Mouse (Mus musculus): ENCODE data around the gene Rbbp6. TPM values are rescaled to one million over a fixed set of nuclear protein-coding genes. Genes with fewer than 3 reads are reported as not detected.
A peak's percentile ranks its signal among the peaks of the same experiment; 100 is the strongest.

Gene Rbbp6
- polyA plus RNA-seq, 1 experiment from 2014 or later = 7.1 TPM

GRCm38 (mm10) chr7:122968751-122969150 lies 3.3 kb downstream of the Rbbp6 start:
- H3K4me2 ChIP-seq (ENCODE audit: low read depth, low read length) = peak overlapping the region; percentile 88
- peaks cover 20% of the 10 kb centered on the region for H3K4me1 ChIP-seq (ENCODE audit: control insufficient read depth, low read depth, low read length)
- 34% methylated on average over 4 of the region's 4 CpGs for WGBS (ENCODE audit: insufficient replicate concordance)
- H3K4me3 ChIP-seq (ENCODE audit: low read depth, low read length) = no peak overlapping the region; the same call in 1 of the 2 replicates
- no peak for ATAC-seq (ENCODE audit: low read depth)
- no peaks in the 10 kb centered on the region for H3K36me3 ChIP-seq (ENCODE audit: control insufficient read depth, insufficient read depth)
- H3K9ac ChIP-seq (ENCODE audit: low read depth, low read length) = no peak overlapping the region
- H3K27me3 ChIP-seq (ENCODE audit: control insufficient read depth, insufficient read depth, low read depth, low read length) = no peaks in the 10 kb centered on the region
- no peaks in the 10 kb centered on the region for H3K9me3 ChIP-seq (replicated peaks; ENCODE audit: control insufficient read depth, low read length)
- H3K27ac ChIP-seq (ENCODE audit: low read length) = no peak overlapping the region

- peak overlapping the region; percentile 91 for H3K4me3 ChIP-seq (ENCODE audit: low read depth, low read length)
- H3K4me2 ChIP-seq (ENCODE audit: low read depth, low read length) = peak overlapping the region; percentile 88
- H3K9me3 ChIP-seq (replicated peaks; ENCODE audit: control insufficient read depth, low read length) = no peaks in the 10 kb centered on the region
- under 1% methylated on average over 61 of the region's 62 CpGs for WGBS (ENCODE audit: insufficient replicate concordance)
- peaks cover 20% of the 10 kb centered on the region for H3K4me1 ChIP-seq (ENCODE audit: control insufficient read depth, low read depth, low read length)
- ATAC-seq (ENCODE audit: low read depth) = peak; percentile 97
- H3K27me3 ChIP-seq (ENCODE audit: control insufficient read depth, insufficient read depth, low read depth, low read length) = no peaks in the 10 kb centered on the region
- H3K9ac ChIP-seq (ENCODE audit: low read depth, low read length) = peak overlapping the region; percentile 100
- H3K36me3 ChIP-seq (ENCODE audit: control insufficient read depth, insufficient read depth) = no peaks in the 10 kb centered on the region
- H3K27ac ChIP-seq (ENCODE audit: low read length) = peak overlapping the region; percentile 90
These were observed 3.9 kb downstream of the Rbbp6 start for GRCm38 (mm10) chr7:122969231-122970032.

- H3K4me3 ChIP-seq (ENCODE audit: low read depth, low read length) = peak overlapping the region; percentile 91
- peak overlapping the region; percentile 88 for H3K4me2 ChIP-seq (ENCODE audit: low read depth, low read length)
- peak; percentile 79 for ATAC-seq (ENCODE audit: low read depth)
- no peaks in the 10 kb centered on the region for H3K36me3 ChIP-seq (ENCODE audit: control insufficient read depth, insufficient read depth)
- WGBS (ENCODE audit: insufficient replicate concordance) = under 1% methylated on average over 62 of the region's 69 CpGs
- peak overlapping the region; percentile 90 for H3K27ac ChIP-seq (ENCODE audit: low read length)
- H3K4me1 ChIP-seq (ENCODE audit: control insufficient read depth, low read depth, low read length) = peaks cover 20% of the 10 kb centered on the region
- peak overlapping the region; percentile 100 for H3K9ac ChIP-seq (ENCODE audit: low read depth, low read length)
- H3K27me3 ChIP-seq (ENCODE audit: control insufficient read depth, insufficient read depth, low read depth, low read length) = no peaks in the 10 kb centered on the region
- H3K9me3 ChIP-seq (replicated peaks; ENCODE audit: control insufficient read depth, low read length) = no peaks in the 10 kb centered on the region
These were observed 4.8 kb downstream of the Rbbp6 start for GRCm38 (mm10) chr7:122970119-122970781.

DNA sequence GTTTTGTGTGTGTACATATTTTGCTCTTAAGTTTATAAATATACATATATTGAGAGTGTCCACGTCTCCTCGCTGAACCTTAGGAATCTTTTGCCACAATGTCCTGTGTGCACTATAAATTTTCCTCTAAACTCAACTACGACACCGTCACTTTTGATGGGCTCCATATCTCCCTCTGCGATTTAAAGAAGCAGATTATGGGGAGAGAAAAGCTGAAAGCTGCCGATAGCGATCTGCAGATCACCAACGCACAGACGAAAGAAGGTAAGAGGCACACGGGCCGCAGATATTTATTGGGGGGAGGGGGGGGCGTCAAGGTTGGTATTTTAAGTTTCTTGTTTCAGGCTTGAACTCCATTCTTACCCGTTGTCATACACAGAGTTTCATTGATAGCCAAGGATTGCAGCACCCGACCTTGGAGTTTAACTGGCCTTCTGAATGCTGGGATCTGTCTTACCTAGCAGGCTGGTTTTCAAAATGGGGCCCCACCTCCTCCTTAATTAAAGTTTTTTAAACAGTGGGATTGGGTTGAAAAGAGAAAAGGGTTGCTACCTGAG lies 5.5 kb downstream of the Rbbp6 start:
- no peak for ATAC-seq (ENCODE audit: low read depth)
- WGBS (ENCODE audit: insufficient replicate concordance) = under 1% methylated on average over 14 of the region's 14 CpGs
- no peaks in the 10 kb centered on the region for H3K9me3 ChIP-seq (replicated peaks; ENCODE audit: control insufficient read depth, low read length)
- peak overlapping the region; percentile 90 for H3K27ac ChIP-seq (ENCODE audit: low read length)
- no peaks in the 10 kb centered on the region for H3K36me3 ChIP-seq (ENCODE audit: control insufficient read depth, insufficient read depth)
- peaks cover 20% of the 10 kb centered on the region for H3K4me1 ChIP-seq (ENCODE audit: control insufficient read depth, low read depth, low read length)
- peak overlapping the region; percentile 100 for H3K9ac ChIP-seq (ENCODE audit: low read depth, low read length)
- peak overlapping the region; percentile 91 for H3K4me3 ChIP-seq (ENCODE audit: low read depth, low read length)
- peak overlapping the region; percentile 88 for H3K4me2 ChIP-seq (ENCODE audit: low read depth, low read length)
- no peaks in the 10 kb centered on the region for H3K27me3 ChIP-seq (ENCODE audit: control insufficient read depth, insufficient read depth, low read depth, low read length)

GRCm38 (mm10) chr7:122972006-122972689 lies 6.7 kb downstream of the Rbbp6 start:
- Histone ChIP-seq H3K4me1 (ENCODE audit: control insufficient read depth, low read depth, low read length) (peaks cover 20% of the 10 kb centered on the region), H3K27ac (ENCODE audit: low read length) (no peak overlapping the region), H3K9ac (ENCODE audit: low read depth, low read length) (no peak overlapping the region), H3K27me3 (ENCODE audit: control insufficient read depth, insufficient read depth, low read depth, low read length) (no peaks in the 10 kb centered on the region), H3K9me3 (replicated peaks; ENCODE audit: control insufficient read depth, low read length) (no peaks in the 10 kb centered on the region), H3K4me3 (ENCODE audit: low read depth, low read length) (peak overlapping the region; percentile 91), H3K36me3 (ENCODE audit: control insufficient read depth, insufficient read depth) (peaks cover 4% of the 10 kb centered on the region), H3K4me2 (ENCODE audit: low read depth, low read length) (peak overlapping the region; percentile 88)
- 53% methylated on average over 4 of the region's 4 CpGs for WGBS (ENCODE audit: insufficient replicate concordance)
- ATAC-seq (ENCODE audit: low read depth) = no peak

DNA sequence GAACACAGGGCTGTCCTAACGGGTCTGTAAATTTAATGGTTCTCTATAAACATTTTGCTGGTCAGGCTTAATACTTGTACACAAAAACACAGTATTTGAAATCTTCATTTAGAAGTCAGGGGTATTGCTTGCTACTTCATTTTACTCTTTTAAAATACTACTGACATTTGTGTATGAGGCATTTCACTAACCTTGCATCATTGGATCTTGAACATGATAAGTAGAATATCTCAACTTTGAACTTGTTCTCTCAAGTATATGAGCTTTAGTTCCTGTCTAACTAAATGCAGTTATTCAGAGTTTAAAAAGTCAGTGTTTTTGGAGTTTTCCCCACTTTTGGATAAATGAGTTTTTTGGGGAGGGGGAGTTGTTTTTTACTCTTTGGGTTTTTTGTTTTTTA lies 14.0 kb downstream of the Rbbp6 start:
- H3K4me2 ChIP-seq (ENCODE audit: low read depth, low read length) = no peak overlapping the region
- no peak for ATAC-seq (ENCODE audit: low read depth)

DNA sequence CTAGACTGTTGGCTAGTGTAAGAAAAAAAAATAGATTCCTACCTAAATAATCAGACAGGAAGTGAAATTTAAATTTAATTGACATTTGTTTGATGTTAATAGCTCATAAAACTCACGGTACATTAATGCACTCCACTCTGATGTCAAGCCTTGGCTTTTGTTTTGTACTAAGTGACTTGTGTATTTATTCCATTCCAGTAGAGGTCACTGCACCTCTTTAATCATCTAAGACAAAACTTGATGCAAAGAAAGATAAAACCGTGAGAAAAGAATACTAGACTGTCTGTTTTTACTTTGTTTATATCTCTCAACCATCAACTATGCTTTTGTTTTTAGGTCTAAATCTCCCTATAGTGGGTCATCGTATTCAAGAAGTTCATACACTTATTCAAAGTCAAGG lies 32.7 kb downstream of the Rbbp6 start:
- Histone ChIP-seq H3K9ac (ENCODE audit: low read depth, low read length) (no peak overlapping the region), H3K27ac (ENCODE audit: low read length) (no peak overlapping the region), H3K4me3 (ENCODE audit: low read depth, low read length) (no peak overlapping the region), H3K9me3 (replicated peaks; ENCODE audit: control insufficient read depth, low read length) (no peaks in the 10 kb centered on the region), H3K4me1 (ENCODE audit: control insufficient read depth, low read depth, low read length) (no peaks in the 10 kb centered on the region), H3K36me3 (ENCODE audit: control insufficient read depth, insufficient read depth) (peaks cover 71% of the 10 kb centered on the region), H3K4me2 (ENCODE audit: low read depth, low read length) (no peak overlapping the region), H3K27me3 (ENCODE audit: control insufficient read depth, insufficient read depth, low read depth, low read length) (no peaks in the 10 kb centered on the region)
- ATAC-seq (ENCODE audit: low read depth) = no peak
- WGBS (ENCODE audit: insufficient replicate concordance) = 85% methylated on average over 3 of the region's 3 CpGs

More for the DNA sequence above, 14.0 kb downstream of the Rbbp6 start:
- WGBS (ENCODE audit: insufficient replicate concordance) = 82% methylated on average over 1 of the region's 1 CpGs
- no peak overlapping the region for H3K9ac ChIP-seq (ENCODE audit: low read depth, low read length)
- H3K9me3 ChIP-seq (replicated peaks; ENCODE audit: control insufficient read depth, low read length) = no peaks in the 10 kb centered on the region
- H3K36me3 ChIP-seq (ENCODE audit: control insufficient read depth, insufficient read depth) = peaks cover 14% of the 10 kb centered on the region
- H3K4me3 ChIP-seq (ENCODE audit: low read depth, low read length) = no peak overlapping the region
- no peaks in the 10 kb centered on the region for H3K27me3 ChIP-seq (ENCODE audit: control insufficient read depth, insufficient read depth, low read depth, low read length)
- no peaks in the 10 kb centered on the region for H3K4me1 ChIP-seq (ENCODE audit: control insufficient read depth, low read depth, low read length)
- H3K27ac ChIP-seq (ENCODE audit: low read length) = no peak overlapping the region

DNA sequence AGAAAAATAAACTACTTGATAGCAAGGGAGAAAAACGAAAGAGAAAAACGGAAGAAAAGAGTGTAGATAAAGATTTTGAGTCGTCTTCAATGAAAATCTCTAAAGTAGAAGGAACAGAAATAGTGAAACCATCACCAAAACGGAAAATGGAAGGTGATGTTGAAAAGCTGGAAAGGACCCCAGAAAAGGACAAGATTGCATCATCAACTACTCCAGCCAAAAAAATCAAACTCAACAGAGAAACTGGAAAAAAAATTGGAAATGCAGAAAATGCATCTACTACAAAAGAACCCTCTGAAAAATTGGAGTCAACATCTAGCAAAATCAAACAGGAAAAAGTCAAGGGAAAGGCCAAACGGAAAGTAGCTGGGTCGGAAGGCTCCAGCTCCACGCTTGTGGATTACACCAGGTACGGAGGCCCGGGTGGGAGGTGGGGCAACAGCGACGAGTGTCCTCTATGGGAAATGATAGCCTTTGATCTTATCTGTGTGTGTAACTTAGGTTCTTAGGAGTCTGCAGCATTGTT lies 34.4 kb downstream of the Rbbp6 start:
- no peak for ATAC-seq (ENCODE audit: low read depth)
- no peak overlapping the region for H3K4me2 ChIP-seq (ENCODE audit: low read depth, low read length)

More for the DNA sequence above, 34.4 kb downstream of the Rbbp6 start:
- no peak overlapping the region for H3K4me3 ChIP-seq (ENCODE audit: low read depth, low read length)
- 77% methylated on average over 11 of the region's 11 CpGs for WGBS (ENCODE audit: insufficient replicate concordance)
- H3K9ac ChIP-seq (ENCODE audit: low read depth, low read length) = no peak overlapping the region
- no peaks in the 10 kb centered on the region for H3K4me1 ChIP-seq (ENCODE audit: control insufficient read depth, low read depth, low read length)
- no peak overlapping the region for H3K27ac ChIP-seq (ENCODE audit: low read length)
- no peaks in the 10 kb centered on the region for H3K27me3 ChIP-seq (ENCODE audit: control insufficient read depth, insufficient read depth, low read depth, low read length)
- no peaks in the 10 kb centered on the region for H3K9me3 ChIP-seq (replicated peaks; ENCODE audit: control insufficient read depth, low read length)
- H3K36me3 ChIP-seq (ENCODE audit: control insufficient read depth, insufficient read depth) = peaks cover 67% of the 10 kb centered on the region
